7 mouse cellular contexts compared by ENCODE assay signal in the genomic region with DNA sequence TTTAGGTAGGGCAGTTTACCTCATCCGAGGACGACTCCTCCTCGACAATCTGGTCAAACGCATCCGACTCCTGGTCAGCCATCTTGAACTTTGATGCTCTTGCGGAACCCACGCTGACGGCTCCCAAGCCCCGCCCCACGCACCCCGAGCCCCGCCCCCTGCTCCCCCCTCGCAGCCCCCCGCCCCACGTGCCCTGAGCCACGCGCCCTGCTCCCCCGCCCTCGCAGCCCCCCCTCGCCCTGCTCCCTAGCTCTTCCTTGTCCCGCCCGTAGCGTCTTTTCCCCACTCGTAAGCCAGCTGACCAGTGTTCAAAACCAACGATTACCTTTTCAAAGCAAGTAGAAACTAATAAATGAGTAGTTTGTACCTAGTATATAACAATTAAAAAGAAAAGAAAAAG. TPM values are rescaled to one million over a fixed set of nuclear protein-coding genes. Genes with fewer than 3 reads are reported as not detected.
DNase-seq lines count a peak whose midpoint lies in the region; ATAC-seq lines count a peak whose summit lies in the region.

A gene (minus strand): TSS at position 101 of the 400 bp plus-strand sequence.

- H3K27me3 ChIP-seq in lung, embryonic 16.5 days (ENCODE audit: control insufficient read depth, insufficient read depth, low read depth, low read length): no peaks in the 10 kb centered on the region; the same call in 1 of the 2 replicates
- peaks cover 16% of the 10 kb centered on the region; the same call in 1 of the 2 replicates for H3K27me3 ChIP-seq in forebrain, embryonic 10.5 days (ENCODE audit: poor library complexity, severe bottlenecking)
- no peaks in the 10 kb centered on the region for H3K27me3 ChIP-seq in midbrain, embryonic 15.5 days (replicated peaks)

- H3K9me3 ChIP-seq in lung, embryonic 16.5 days (ENCODE audit: control insufficient read depth, low read length): peaks cover 5% of the 10 kb centered on the region
- H3K9me3 ChIP-seq in forebrain, embryonic 10.5 days: peaks cover 10% of the 10 kb centered on the region
- H3K9me3 ChIP-seq in midbrain, embryonic 15.5 days: no peaks in the 10 kb centered on the region

- H3K36me3 ChIP-seq in lung, embryonic 16.5 days (ENCODE audit: control insufficient read depth, insufficient read depth, low read length): no peaks in the 10 kb centered on the region
- H3K36me3 ChIP-seq in forebrain, embryonic 10.5 days (replicated peaks): no peaks in the 10 kb centered on the region
- H3K36me3 ChIP-seq in midbrain, embryonic 15.5 days (replicated peaks): no peaks in the 10 kb centered on the region

- ATAC-seq in lung, embryonic 16.5 days (ENCODE audit: low read depth): no peak
- no peak for ATAC-seq in midbrain, embryonic 15.5 days (replicated peaks)

- peak within 1 kb of the TSS; percentile 67 for H3K4me3 ChIP-seq in lung, embryonic 16.5 days (ENCODE audit: low read length)
- peak within 1 kb of the TSS; percentile 64 for H3K4me3 ChIP-seq in forebrain, embryonic 10.5 days
- H3K4me3 ChIP-seq in midbrain, embryonic 15.5 days: peak within 1 kb of the TSS; percentile 63

- H3K4me1 ChIP-seq in lung, embryonic 16.5 days (replicated peaks; ENCODE audit: control insufficient read depth, insufficient read depth, low read length): no peaks in the 10 kb centered on the region
- no peaks in the 10 kb centered on the region for H3K4me1 ChIP-seq in forebrain, embryonic 10.5 days
- H3K4me1 ChIP-seq in midbrain, embryonic 15.5 days: no peaks in the 10 kb centered on the region

- peak within 1 kb of the TSS; percentile 84 for H3K9ac ChIP-seq in lung, embryonic 16.5 days (ENCODE audit: low read length)
- H3K9ac ChIP-seq in midbrain, embryonic 15.5 days: peak within 1 kb of the TSS; percentile 80; the same call in 1 of the 2 replicates

- peak within 1 kb of the TSS; percentile 49 for H3K4me2 ChIP-seq in lung, embryonic 16.5 days (ENCODE audit: low read depth, low read length)
- H3K4me2 ChIP-seq in midbrain, embryonic 15.5 days: peak within 1 kb of the TSS; percentile 47

- no peak within 1 kb of the TSS for H3K27ac ChIP-seq in lung, embryonic 16.5 days (ENCODE audit: low read length)
- no peak within 1 kb of the TSS for H3K27ac ChIP-seq in forebrain, embryonic 10.5 days
- peak within 1 kb of the TSS; percentile 94 for H3K27ac ChIP-seq in midbrain, embryonic 15.5 days

- WGBS in lung, embryonic 16.5 days: 89% methylated on average over 22 of the region's 25 CpGs
- 89% methylated on average over 25 of the region's 25 CpGs for WGBS in forebrain, embryonic 10.5 days
- 93% methylated on average over 25 of the region's 25 CpGs for WGBS in midbrain, embryonic 15.5 days

- DNase-seq in lung, postnatal 4 days: no peak
- no peak for DNase-seq in forebrain, embryonic 10.5 days (ENCODE audit: extremely low spot score, low spot score)
- DNase-seq in layer of hippocampus, postnatal 10 days (ENCODE audit: low spot score in 2 of 2): no peak
- DNase-seq in cerebellum, adult 9-10 months: no peak
- no peak for DNase-seq in right cerebral cortex, postnatal 25 days

RNA-seq across cellular contexts. Expression of the gene that starts here (rescaled TPM):
- polyA plus RNA-seq in lung, embryonic 16.5 days (2015; fragmentation: Nextera tagmentation; extraction: Ambion mirVana): 13.3 and 14.7 TPM in 2 replicates
- 8.1 and 8.8 TPM in 2 replicates for polyA plus RNA-seq in forebrain, embryonic 10.5 days (2016; fragmentation: Nextera tagmentation; extraction: Ambion mirVana)
- total RNA-seq in layer of hippocampus, postnatal 10 days (2021): 10 to 100 TPM; 30.0 to 31.4 TPM
- polyA plus RNA-seq in midbrain, embryonic 15.5 days (2015; fragmentation: Nextera tagmentation; extraction: Ambion mirVana): 14.5 and 15.4 TPM in 2 replicates
